Mouse (Mus musculus): ENCODE measurements around the gene Mgat4b.
"Not testable (repeated sequence)": the region's sequence is repeated elsewhere in the genome, so short reads cannot be mapped to it uniquely, and the experiment has no call there.

Gene Mgat4b

GRCm38 (mm10) chr11:50210505-50211151, at the start of gene Mgat4b, which contains the start of gene Sqstm1:
Gene Mgat4b (plus strand): TSS chr11:50210890.
Gene Sqstm1 (minus strand): TSS chr11:50210827.
- peak; percentile 71 for DNase-seq (ENCODE audit: low read depth, low spot score)

DNA sequence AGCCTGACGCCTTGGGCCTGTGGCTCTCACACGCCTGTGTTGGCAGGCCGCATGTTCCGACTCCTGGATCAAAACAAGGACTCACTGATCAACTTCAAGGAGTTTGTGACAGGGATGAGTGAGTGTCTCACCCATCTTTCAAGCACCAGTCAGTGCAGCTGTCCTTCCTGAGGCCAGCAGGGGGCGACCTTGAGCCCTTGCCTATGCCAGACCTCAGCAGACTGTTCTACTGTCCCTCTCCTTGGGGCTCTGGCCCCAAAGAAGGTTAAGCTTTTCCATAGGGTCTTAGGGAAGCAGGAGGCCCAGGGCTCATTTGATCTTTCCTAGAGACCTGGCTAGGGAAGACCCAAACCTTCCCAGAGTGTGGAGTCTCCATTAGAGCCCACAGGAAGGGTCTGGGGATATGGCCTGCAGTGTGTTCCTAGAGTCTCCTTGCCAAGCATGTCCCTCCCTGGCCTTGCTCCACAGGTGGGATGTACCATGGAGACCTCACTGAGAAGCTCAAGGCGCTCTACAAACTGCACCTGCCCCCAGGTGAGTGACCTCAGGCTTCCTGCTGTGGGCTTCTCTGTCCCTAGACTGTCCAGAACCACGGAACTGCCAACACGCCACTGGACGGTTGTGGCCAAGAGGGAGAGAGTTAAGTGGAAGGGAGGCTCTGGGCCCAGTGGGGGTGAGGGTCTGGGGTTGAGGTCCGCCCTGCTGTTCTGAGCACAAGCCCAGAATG, 48.9 kb upstream of the Mgat4b start:
- DNase-seq (ENCODE audit: low read depth, low spot score), result peak; percentile 62

DNA sequence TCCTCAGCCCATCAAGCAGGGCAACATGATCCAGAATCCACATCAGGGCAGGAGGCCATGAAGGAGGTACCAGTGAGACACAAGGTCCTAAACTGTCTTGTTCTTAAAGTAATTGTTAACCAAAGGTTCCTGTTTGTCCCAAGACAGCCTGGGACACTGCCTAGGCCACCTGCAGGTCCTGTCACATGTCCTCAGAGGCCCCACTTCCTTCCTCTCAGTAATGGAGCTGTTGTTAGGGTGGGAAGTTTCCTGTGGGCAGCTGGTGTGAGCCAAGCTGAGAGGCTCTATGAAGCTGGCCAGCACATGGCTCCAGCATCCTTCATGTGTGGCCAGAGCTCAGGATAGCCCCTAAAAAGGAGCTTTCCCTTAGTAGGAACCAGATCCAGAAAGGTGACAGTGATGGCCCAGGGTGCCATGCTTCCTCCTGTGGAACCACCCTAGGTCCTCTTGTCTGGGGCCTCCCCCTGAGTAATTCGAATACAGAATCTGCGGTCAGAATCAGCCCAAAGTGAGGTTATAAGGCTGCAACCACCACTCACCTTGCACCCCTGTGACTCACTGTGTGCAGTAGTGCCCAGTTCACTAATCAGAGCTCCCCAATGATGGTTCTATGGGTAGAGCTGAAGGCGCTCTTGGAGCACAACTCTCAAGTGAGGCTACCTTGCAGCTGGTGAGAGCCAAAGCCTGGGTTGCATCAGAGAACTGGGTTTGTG, 48.2 kb upstream of the Mgat4b start:
- no peak for DNase-seq (ENCODE audit: low read depth, low spot score)

DNA sequence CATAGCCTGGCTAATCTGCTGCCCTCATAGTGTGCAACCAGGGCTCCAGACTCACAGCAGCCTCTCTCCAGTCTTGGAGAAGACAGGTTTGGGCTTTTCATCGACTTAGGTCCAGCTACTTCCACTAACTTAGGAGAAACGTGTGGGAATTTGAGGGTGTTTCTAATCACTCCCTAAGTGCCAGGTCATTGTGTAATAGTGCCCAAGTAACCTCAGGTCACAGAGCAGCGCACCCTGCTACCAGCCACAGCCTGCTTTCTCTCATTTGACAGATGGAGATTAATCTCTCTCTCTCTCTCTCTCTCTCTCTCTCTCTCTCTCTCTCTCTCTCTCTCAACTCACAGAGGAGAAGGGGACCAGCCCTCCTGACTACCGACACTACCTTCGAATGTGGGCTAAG, 42.3 kb upstream of the Mgat4b start:
- no peak for DNase-seq (ENCODE audit: low read depth, low spot score)

DNA sequence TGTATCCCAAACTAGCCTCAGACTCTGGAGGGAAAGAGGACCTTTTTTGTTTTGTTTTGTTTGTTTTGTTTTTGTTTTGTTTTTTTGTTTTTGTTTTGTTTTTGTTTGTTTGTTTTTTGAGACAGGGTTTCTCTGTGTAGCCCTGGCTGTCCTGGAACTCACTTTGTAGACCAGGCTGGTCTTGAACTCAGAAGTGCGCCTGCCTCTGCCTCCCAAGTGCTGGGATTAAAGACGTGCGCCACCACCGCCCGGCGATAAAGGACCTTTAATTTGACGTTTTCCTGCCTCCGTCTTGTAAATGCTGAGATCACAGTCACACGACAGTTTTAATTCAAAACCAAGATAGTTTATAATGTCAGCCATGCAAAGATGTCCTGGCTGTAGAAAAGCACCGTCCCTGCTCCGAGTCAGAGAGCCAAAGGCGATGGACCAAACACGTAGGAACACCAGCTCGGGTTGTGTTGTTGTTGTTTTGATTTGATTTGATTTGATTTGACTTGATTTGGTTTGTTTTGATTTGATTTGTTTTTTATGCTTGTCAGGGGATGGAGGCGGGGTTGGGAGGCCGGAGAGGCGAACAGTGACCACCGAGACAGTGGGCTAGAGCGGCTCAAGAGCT, 36.5 kb upstream of the Mgat4b start, which contains the start of gene Mrnip:
Gene Mrnip, plus strand, starts transcription at position 334 of the 619 bp plus-strand sequence.
- not testable (repeated sequence) for DNase-seq (ENCODE audit: low read depth, low spot score)

DNA sequence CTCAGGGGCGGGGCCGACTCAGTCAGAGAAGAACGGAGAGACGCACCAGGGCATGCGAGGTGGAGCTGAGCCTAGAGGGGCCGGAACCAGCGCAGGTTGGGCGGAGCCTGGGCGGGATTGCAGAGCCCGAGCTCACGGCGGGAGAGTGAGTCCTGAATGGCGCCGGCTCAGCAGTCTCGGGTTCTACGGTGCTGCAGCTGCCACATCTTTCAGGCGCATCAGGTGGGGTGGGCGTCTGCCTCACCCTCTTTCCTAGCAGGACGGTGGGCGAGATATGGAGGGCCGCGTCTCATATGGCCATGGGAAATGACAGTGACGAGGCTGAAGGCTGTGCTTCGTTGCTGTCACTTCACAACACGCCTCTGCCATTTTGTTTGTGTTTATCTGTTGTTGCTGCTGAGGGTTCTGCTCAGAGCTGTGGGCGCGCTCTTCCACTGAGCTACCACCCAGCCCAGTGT, 35.9 kb upstream of the Mgat4b start:
- DNase-seq (ENCODE audit: low read depth, low spot score), result peak; percentile 95

- DNase-seq (ENCODE audit: low read depth, low spot score), result no peak
These were observed 34.3 kb upstream of the Mgat4b start for GRCm38 (mm10) chr11:50176351-50176750.

GRCm38 (mm10) chr11:50177111-50177510, 33.6 kb upstream of the Mgat4b start:
- DNase-seq (ENCODE audit: low read depth, low spot score), result no peak

DNA sequence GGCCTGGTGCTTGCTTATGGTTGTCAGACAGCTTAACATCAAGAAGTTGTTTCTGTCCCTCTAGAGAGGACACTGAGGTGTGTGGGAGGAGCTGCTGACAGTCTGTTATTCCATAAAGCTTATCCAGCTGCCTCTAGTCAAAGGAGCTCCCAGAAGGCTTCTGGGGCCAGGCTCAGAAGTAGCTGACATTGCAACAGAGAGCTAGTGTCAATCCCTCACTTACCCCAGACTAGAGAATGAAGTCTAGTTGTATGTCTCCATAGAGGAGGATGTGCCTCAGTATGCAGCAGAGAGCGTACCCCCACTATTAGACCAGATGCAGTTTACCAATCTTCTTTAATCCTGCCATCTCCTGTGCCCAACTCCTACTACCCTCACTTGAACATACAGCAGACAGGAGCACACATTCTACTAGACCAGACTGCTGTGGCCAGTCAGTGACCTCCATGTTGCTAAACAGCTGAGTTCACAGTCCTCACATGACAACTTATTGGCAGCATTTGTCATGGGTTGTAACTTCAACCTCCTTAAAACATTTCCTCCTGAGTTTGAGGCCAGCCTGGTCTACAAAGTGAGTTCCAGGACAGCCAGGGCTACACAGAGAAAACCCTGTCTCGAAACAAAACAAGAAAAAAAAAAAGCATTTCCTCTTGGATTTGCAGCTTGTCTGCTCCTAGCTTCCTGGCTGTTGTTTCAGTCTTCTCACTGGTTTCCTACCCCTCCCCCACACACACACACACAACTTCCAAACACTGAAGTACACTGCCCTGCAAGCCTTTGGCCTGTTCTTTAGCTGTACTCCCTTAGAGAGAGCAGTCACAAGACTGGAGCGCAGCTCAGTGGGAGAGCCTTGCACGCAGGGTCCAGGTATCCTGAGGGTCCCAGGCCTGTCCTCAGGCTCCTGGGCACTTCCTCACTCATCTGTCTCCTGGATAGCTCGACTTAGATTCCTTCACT, 31.9 kb upstream of the Mgat4b start:
- no peak for DNase-seq (ENCODE audit: low read depth, low spot score)

GRCm38 (mm10) chr11:50180478-50181231, 30.0 kb upstream of the Mgat4b start:
- DNase-seq (ENCODE audit: low read depth, low spot score), result no peak

DNA sequence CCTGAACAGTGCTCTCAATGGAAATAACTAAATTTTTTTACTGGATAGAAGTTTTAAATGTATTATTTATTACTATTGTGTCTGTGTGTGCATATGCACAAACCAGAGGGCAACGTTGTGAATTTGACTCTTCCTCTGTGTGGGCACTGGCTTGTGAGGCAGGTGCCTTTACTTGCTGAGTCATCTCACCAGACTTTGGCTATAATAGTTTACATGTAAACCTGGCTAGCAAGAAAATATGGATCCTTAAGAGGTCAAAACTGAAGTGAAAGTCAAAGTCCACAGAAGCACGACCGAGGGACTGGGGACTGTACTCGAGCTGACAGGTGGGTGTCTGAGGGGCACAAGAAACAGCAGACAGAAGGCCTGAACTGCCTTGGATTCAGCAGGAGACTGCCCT, 28.0 kb upstream of the Mgat4b start:
- DNase-seq (ENCODE audit: low read depth, low spot score), result no peak

DNA sequence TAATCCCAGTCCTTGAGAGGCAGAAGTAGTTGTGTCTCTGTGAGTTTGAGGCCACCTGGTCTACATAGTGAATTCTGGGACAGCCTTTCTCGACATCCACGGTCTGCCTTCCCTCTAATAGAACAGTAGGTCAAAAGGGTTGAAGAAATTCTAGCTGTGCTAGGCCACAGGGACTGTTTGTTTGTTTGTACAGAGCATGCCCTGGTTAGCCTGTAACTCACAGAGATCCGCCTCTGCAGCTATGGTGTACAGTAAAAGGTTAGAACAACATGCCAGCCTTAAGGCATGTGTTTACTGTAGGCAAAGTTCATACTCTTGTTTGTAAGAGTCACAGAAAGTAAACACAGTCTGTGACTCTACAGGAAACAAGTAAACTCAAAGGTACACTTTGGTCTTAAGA, 25.9 kb upstream of the Mgat4b start:
- no peak for DNase-seq (ENCODE audit: low read depth, low spot score)

DNA sequence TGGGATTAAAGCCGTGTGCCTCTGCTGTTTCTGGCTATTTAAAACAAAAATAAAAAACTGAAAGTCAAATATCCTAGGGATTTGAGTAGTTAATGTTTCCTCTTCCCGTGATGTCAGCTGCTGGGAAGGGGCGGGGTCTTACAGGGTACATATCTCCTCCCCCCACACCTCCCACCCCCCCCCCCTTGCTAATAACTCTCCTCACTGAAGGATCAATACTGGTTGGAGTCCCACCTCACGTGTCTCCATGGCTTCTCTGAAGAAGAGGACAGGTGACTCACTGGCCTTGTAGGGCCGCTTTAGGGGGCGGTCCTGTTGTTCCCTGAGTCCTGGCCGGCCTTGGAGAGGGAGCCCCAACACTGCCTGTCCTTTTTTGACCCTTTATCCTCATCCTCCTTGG, 22.0 kb upstream of the Mgat4b start:
- DNase-seq (ENCODE audit: low read depth, low spot score), result no peak

DNA sequence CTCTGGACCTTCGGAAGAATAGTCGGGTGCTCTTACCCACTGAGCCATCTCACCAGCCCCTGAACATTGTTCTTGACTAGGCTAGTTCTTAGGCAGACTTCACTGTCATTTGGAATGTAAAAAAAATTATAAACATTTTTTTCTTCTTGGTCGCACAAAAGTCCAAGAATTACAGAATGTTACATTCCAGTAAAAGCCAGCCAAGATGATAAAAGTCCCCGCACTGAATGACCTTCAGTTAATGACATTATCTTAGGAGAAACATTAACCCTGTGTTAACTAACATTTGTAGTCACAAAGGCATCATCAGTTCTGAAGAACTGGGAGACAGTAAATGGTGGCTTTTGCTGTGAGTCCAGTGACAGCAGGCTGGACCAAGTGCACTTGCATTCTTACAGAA, 20.3 kb upstream of the Mgat4b start:
- no peak for DNase-seq (ENCODE audit: low read depth, low spot score)

- DNase-seq (ENCODE audit: low read depth, low spot score), result no peak
These were observed 18.4 kb upstream of the Mgat4b start for GRCm38 (mm10) chr11:50192278-50192677.

- DNase-seq (ENCODE audit: low read depth, low spot score), result no peak
These were observed 16.6 kb upstream of the Mgat4b start for GRCm38 (mm10) chr11:50194070-50194469.

GRCm38 (mm10) chr11:50194793-50195192, 15.9 kb upstream of the Mgat4b start:
- no peak for DNase-seq (ENCODE audit: low read depth, low spot score)

- DNase-seq (ENCODE audit: low read depth, low spot score), result no peak
These were observed 13.2 kb upstream of the Mgat4b start for GRCm38 (mm10) chr11:50197500-50197899.

DNA sequence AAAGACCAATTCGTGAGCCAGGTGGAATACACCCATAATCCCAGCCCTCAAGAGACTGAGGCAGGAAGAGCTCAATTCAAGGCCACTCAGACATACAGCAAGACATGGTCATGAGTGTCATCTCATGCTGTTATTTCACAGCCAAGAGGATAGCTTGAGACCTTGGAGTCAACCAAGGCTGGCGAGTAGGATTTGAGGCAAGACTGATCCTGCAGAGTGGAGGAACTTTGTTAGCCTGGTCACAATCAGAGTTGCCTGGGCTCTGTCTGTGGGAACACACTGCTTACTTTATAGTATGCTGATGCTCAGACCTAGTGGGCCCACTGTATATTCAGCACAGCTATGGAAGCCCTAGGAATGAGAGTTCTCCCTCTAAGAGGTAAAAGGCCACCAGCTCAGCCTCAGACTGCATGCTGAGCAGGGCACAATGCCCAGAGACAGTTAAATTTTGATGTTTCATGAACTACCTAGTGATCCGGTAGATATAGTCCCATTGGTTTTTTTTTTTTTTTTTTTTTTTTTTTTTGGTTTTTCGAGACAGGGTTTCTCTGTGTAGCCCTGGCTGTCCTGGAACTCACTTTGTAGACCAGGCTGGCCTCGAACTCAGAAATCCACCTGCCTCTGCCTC, 12.4 kb upstream of the Mgat4b start:
- DNase-seq (ENCODE audit: low read depth, low spot score), result no peak

- DNase-seq (ENCODE audit: low read depth, low spot score), result no peak
These were observed 11.8 kb upstream of the Mgat4b start for GRCm38 (mm10) chr11:50198916-50199315.
